Mouse (Mus musculus) layer of hippocampus, postnatal 10 days (tissue): ENCODE results near the gene Cdh20. TPM values are rescaled to one million over a fixed set of nuclear protein-coding genes. Genes with fewer than 3 reads are reported as not detected.

Experiments used
- DNase-seq, 2 experiments: peaks; one replicate each; pipeline ENCODE4 v3.0.0; 2021; ENCODE audit warnings: low spot score in 2 of 2
- long read RNA-seq: library from polyadenylated mRNA; stranded (forward); transcript quantifications from one replicate; pipeline ENCODE4 v2.0.0, GENCODE M21; 2023
- total RNA-seq, 2 experiments: library from RNA; stranded (reverse); gene quantifications; 2 replicates each; pipeline ENCODE4 v1.2.3; 2021

The Cdh20 gene
- 10 to 100 TPM; 17.8 to 18.0 TPM for total RNA-seq
- long read RNA-seq, full-length matches to known transcripts, result 4 of 6 reads
- long read RNA-seq, partial matches to known transcripts, result 0 of 6 reads
- long read RNA-seq, other reads (novel, unspliced or antisense), result 2 of 6 reads

DNA sequence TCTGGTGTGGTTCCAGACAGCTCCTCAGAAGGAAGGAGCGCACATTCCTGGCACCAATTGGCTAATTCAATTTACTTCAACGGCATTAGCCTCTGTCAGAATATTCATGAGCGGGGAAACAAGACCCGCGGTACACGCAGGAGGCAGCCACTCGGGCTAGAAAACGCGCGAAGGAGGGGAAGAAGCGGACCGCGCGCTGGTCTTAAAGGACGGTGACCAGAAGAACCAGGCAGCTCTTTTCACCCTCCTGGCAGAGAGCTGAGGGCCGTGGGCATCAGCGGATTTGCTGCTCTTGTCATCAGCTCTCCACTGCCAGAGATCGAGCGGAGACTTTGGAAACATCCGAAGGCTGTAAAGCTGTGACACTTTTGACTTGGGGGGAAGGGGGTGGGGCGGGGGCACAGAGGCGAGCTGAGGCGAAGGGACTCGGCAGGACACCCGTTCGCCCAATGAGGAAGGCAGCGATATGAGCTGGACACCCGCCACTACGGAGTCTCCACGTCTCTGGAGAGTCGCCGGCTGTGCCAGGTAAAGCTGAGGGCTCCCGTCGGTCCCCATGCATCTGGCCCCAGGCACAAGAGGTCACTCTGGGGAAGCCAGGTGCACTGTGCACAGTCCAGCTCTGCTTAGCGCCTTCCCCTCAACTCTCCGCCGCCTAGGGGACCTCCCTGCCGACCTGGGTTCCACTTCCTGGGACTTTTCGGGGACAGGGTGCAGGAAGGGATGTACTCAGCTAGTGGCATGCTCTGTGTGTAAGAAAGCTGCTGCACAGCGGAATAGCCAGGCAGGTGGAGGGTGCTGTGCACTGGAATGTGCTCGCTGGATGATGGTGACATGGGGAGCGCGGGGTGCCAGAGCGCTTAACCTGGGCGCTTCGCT, at the start of gene Cdh20:
Gene Cdh20 (plus strand): TSS at position 159 of the 879 bp plus-strand sequence.
- peak; percentile 47 to 55 for DNase-seq

- no peak for DNase-seq
These were observed 21.5 kb upstream of the Cdh20 start for GRCm38 (mm10) chr1:104746816-104747215.

DNA sequence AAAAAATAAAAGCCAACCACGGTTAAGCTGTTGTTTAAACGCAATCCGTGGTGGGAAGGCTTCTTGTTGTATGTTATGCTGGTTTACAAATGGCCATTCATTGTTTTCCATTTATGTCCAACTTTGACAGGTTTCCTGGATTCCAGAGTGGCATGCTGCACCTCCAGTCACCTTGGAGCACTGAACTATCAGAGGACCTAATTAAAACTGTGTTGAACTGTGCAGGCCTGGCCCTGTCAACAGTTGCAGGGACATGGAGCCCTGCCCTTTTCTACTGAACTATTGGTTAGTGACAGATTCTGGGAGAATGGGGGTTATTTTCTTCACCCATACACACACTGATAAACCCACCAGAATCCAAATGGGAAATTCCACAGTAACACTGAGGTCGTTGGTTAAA, 20.9 kb upstream of the Cdh20 start:
- no peak for DNase-seq

GRCm38 (mm10) chr1:104754483-104754882, 13.8 kb upstream of the Cdh20 start:
- peak; percentile 34 to 39 for DNase-seq

DNA sequence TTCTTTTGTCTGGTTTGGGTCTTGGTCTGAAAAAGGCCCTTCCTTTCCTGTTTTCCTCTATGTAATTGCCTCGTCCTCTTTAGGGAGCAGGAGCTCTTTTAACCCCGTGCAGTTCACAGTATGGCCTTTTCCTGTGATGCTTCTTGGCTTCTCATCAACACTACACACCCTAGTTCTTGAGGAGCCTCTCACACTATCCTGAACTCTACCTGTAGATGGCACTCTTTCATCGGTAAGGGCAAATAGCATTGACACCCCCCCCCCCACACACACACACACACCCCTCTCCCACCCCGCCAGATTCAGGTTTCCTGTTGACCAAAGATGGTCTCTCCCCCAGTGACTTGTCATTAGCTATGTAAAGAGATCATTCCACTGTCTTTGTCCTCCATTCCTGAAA, 12.4 kb upstream of the Cdh20 start:
- DNase-seq, result no peak

GRCm38 (mm10) chr1:104769250-104769607, 900 bp downstream of the Cdh20 start:
- peak; percentile 38 to 54 for DNase-seq

DNA sequence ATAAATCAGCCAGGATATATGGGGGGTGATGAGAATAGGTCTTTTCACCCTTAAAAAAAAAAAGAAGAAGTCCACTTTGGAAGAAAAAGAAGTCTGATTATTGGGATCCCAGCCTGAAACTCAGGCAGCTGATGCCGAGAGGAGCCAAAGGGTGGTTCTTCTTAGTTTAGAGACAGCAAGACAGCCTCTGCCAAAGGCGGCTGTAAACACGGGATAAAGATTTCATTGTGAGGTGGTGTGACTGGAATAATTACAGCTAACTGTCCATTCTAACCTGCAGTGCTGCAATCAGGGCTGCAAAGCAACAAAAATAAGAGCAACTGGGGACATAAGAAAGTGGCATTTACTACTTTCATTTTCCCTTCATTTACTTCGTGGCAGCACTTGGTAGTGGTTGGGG, 3.6 kb downstream of the Cdh20 start:
- DNase-seq, result peak in 1 of 2 experiments; percentile 43

GRCm38 (mm10) chr1:104773207-104773606, 4.9 kb downstream of the Cdh20 start:
- DNase-seq, result no peak

DNA sequence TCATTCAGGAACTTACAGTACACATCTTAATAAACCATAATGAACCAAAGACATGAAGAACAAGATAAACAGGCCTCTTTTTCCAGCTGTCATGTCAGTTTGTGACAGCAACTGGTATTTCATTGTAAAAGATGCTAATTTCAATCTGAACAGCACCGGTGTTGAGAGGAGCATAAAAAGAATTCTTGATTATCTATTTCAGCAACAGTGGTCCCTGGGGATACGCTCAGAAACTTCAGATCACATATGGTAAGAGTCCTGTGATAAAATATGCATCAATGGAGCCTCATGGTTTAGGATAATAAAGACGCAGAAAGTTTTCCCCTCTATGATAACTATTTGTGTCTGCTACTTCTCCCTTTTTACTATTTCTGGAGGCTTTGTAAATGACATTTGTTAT, 25.2 kb downstream of the Cdh20 start:
- DNase-seq, result no peak

- no peak for DNase-seq
These were observed 27.8 kb downstream of the Cdh20 start for GRCm38 (mm10) chr1:104796146-104796545.

- DNase-seq, result no peak
These were observed 28.8 kb downstream of the Cdh20 start for GRCm38 (mm10) chr1:104797139-104797538.

DNA sequence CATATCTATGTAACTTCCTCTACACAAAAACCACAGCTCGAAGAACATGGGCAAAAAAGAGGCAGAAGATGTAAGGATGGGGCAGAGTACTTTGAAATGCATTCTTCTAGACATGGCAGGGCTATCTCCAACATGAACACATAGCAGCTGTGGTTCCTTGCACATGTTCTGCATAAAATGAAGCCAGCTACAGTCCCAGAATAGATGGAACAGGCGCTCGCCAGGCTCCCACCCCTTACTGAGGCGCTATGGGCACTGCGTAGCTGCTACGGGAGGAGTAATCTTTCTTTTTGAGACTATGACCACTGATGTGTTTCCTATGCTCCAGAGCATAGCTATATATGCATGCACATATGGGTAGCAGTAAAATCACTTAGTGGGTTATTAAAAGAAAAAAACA, 36.4 kb downstream of the Cdh20 start:
- no peak for DNase-seq

DNA sequence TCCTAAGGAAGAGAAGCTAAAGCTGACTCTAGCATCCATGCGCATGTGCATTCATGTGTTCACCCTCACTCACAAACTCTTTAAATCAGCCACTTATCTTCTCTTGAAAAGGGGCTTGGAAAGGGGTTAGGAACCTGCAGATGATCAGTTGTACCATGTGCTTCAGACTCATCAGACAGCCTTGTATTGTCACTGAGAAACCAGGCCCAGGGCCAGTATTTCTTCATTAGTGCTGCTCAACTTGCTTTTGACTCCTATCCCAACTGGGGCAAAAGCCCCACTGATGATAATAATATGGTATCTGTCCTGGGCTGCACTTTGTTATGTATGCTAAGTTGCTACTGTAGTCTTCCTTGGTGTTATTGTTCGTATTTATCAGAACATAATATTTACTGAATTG, 38.9 kb downstream of the Cdh20 start:
- DNase-seq, result no peak

- DNase-seq, result no peak
These were observed 49.2 kb downstream of the Cdh20 start for GRCm38 (mm10) chr1:104817510-104817909.

DNA sequence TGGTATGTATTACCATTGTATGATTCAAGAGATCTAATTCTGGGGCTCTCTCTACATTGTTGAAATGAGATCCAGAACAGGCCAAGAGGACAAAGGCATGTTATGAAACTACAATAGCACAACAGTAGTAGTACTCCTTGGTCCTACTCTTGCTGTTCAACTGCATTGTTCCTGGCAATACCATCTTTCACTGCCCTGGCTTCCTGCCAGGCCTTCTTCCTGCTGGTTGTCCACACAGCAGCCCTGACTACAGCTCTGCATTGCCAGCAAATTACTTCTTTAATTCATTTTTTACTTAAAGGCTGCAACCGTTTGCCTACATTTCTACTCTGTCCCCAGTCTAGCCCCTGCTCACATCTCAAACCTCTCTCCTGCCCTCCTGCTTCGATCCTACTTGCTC, 59.8 kb downstream of the Cdh20 start:
- DNase-seq, result no peak

GRCm38 (mm10) chr1:104838206-104838915, 70.0 kb downstream of the Cdh20 start:
- peak in 1 of 2 experiments; percentile 8 for DNase-seq

DNA sequence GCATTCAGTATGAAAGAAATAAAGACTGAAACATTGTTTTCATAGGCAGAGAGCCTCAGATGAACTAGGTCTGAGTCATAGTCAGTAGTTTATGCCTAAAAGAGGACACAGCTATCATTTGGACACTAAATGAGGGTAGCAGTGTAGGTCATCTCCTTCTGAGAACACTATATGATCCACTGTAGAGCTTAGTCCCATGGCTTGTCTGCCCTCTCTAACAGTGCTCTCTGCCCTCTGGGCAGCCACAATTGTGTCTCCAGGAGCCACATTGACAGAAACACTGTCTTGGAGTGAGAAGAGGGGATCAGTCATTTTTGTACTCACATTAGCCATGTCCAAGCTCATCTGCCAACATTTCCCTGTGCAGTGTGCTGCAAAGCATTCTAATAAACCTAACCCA, 70.7 kb downstream of the Cdh20 start:
- DNase-seq, result no peak

DNA sequence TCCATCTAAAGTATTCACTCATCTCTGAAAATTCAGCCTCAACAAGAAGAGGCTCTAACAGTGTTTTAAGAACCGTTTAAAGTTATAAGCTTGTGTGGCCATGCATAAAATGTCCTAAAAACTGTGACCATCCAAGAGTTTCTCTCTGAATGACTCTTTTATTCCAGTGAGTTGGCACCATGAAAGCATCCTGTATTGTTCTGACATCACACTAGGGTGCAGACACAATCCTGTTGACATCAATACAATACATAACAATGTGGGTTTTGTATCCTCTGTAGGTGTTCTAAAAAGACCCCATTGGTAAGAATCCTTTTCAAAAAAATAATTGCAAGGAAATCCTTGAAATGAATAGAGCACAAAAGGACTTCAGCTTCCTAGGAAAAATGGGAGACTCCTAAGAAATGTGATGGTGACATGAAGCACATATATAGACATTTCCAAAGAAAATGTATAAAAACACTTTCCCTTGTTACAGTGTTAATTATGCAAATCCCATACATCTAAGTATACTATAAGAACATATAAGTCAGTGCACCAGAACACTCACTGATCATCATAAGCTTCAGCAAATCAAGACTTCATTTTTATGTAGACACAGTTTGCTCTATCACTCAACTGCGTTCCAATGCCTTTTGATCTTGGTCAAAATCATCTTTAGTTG, 80.1 kb downstream of the Cdh20 start:
- DNase-seq, result no peak

DNA sequence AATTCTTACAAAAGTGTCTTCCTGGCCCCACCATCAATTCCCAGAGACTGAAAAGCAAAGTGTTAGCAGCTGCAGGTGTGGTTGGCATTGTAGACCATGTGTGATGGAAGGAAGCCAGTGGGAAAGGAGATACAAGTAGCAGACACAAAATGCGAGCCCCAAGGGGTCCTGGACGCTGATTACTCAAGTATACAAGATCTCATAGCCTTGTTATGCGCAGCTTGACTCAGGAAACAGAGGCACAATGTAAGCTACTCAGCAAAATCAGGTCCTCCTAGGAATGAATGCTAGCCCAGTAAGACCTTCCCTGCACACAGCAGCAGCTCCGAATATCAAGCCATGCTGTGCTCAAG, 80.6 kb downstream of the Cdh20 start:
- DNase-seq, result no peak

GRCm38 (mm10) chr1:104877384-104877783, 109.1 kb downstream of the Cdh20 start:
- no peak for DNase-seq

GRCm38 (mm10) chr1:104901815-104902214, 133.5 kb downstream of the Cdh20 start:
- DNase-seq, result no peak

DNA sequence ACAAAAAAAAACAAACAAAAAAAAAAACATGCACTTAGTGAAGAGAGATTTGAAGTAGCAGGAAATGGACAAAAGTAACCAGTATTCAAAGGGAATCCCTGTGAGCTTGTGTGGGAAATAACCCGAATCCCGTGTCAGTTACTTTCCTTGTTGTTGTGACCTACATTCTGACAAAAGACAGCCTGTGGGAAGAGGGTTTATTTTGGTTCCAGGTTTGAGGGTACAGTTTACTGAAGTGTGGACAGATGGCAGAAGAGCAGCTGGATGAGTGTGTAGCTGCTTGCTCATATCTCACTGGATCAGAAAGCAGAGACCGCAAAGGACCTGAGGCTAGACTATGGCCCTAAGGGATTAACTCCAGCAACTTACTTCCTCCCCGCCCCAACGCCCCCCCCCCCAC, 135.1 kb downstream of the Cdh20 start:
- DNase-seq, result no peak
